In the genomic region with DNA sequence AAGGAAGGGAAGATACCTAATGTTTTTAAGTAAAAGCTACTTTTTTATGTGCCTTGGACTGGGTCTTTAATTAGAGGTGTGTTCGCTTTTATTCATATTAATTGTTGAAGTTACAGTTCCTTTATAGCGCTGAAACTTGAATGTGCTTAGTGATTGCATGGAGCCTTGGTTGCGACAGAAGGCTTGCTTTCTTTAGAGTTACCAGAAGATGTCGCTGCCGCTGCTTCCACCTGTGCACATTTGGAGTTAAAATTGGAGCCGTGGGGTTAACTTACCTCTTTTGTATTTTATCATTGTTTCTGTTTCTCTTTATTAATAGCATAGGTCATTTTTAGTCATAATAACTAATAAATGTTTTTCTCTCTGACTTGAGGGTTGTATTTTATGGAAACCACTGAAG, we compare ENCODE assay signal across 15 mouse cellular contexts. TPM values are rescaled to one million over a fixed set of nuclear protein-coding genes. Genes with fewer than 3 reads are reported as not detected.
DNase-seq lines count a peak whose midpoint lies in the region; ATAC-seq and TF ChIP-seq lines count a peak whose summit lies in the region.
"Had no signal": no experiment of that assay in that cellular context is flagged by ENCODE, and none has a peak within 500 bp of the region (broad histone marks: within the 10 kb centered on the region; RNA-seq: fewer than 3 reads in every experiment).

No protein-coding gene starts in this region.

- H3K79me2 ChIP-seq in heart, adult 2 months (replicated peaks; ENCODE audit: control insufficient read depth, insufficient read depth, low read length), result no peaks in the 10 kb centered on the region

- no peaks in the 10 kb centered on the region for H3K36me3 ChIP-seq in heart, adult 2 months (ENCODE audit: control insufficient read depth, insufficient read depth, low read length)
- H3K36me3 ChIP-seq in midbrain, embryonic 14.5 days (ENCODE audit: control insufficient read depth, insufficient read depth, low read length), result 0 out of 2 replicates have a peak, but pooled peaks cover 5% of the 10 kb centered on the region
- peaks cover 4% of the 10 kb centered on the region; the same call in 1 of the 2 replicates for H3K36me3 ChIP-seq in midbrain, embryonic 16.5 days (ENCODE audit: control insufficient read depth, insufficient read depth, low read length)
- H3K36me3 ChIP-seq in embryonic facial prominence, embryonic 10.5 days (replicated peaks), result peaks cover 23% of the 10 kb centered on the region
- H3K36me3 ChIP-seq: liver, embryonic 15.5 days had no signal

- no peaks in the 10 kb centered on the region for H3K4me1 ChIP-seq in heart, adult 2 months (ENCODE audit: control insufficient read depth, insufficient read depth, low read length)
- no peaks in the 10 kb centered on the region for H3K4me1 ChIP-seq in midbrain, embryonic 14.5 days (ENCODE audit: control insufficient read depth, insufficient read depth, low read length)
- no peaks in the 10 kb centered on the region for H3K4me1 ChIP-seq in midbrain, embryonic 16.5 days (ENCODE audit: control insufficient read depth, insufficient read depth, low read length)
- no peaks in the 10 kb centered on the region for H3K4me1 ChIP-seq in embryonic facial prominence, embryonic 10.5 days
- H3K4me1 ChIP-seq: forebrain, embryonic 12.5 days; hindbrain, embryonic 10.5 days; midbrain, embryonic 13.5 days had no signal

- no peaks in the 10 kb centered on the region for H3K9me3 ChIP-seq in midbrain, embryonic 14.5 days (ENCODE audit: control insufficient read depth, low read length)
- H3K9me3 ChIP-seq in midbrain, embryonic 16.5 days (replicated peaks; ENCODE audit: control insufficient read depth, low read length, poor library complexity, severe bottlenecking), result no peaks in the 10 kb centered on the region
- no peaks in the 10 kb centered on the region for H3K9me3 ChIP-seq in embryonic facial prominence, embryonic 10.5 days
- H3K9me3 ChIP-seq: forebrain, embryonic 12.5 days; hindbrain, embryonic 10.5 days; liver, embryonic 15.5 days; midbrain, embryonic 13.5 days had no signal

- H3K4me3 ChIP-seq in heart, adult 2 months, result no peak overlapping the region
- no peak overlapping the region for H3K4me3 ChIP-seq in midbrain, embryonic 14.5 days (replicated peaks; ENCODE audit: low read depth, low read length)
- H3K4me3 ChIP-seq in midbrain, embryonic 16.5 days (ENCODE audit: low read depth, low read length), result no peak overlapping the region
- H3K4me3 ChIP-seq in embryonic facial prominence, embryonic 10.5 days, result no peak overlapping the region
- H3K4me3 ChIP-seq: forebrain, embryonic 12.5 days; hindbrain, embryonic 10.5 days; liver, embryonic 15.5 days; midbrain, embryonic 13.5 days had no signal

- no peak overlapping the region for H3K27ac ChIP-seq in heart, adult 2 months
- H3K27ac ChIP-seq in midbrain, embryonic 14.5 days (replicated peaks; ENCODE audit: low read depth, low read length), result no peak overlapping the region
- no peak overlapping the region for H3K27ac ChIP-seq in midbrain, embryonic 16.5 days (ENCODE audit: low read length)
- H3K27ac ChIP-seq in embryonic facial prominence, embryonic 10.5 days (replicated peaks), result no peak overlapping the region
- H3K27ac ChIP-seq: forebrain, embryonic 12.5 days; hindbrain, embryonic 10.5 days; liver, embryonic 15.5 days; midbrain, embryonic 13.5 days had no signal

- ATAC-seq in midbrain, embryonic 14.5 days (ENCODE audit: low FRiP score, low TSS enrichment), result no peak
- ATAC-seq in midbrain, embryonic 16.5 days, result no peak
- ATAC-seq in erythroblast, adult 5-6 weeks (replicated peaks; ENCODE audit: low FRiP score, poor library complexity, severe bottlenecking), result 0 out of 2 replicates have a peak, but pooled peaks have one; percentile 65
- ATAC-seq: activated CD4-positive, CD25-positive, alpha-beta regulatory T cell, adult 4 months; midbrain, embryonic 13.5 days had no signal

- no peak overlapping the region for H3K4me2 ChIP-seq in midbrain, embryonic 14.5 days (ENCODE audit: low read length)
- H3K4me2 ChIP-seq in midbrain, embryonic 16.5 days (ENCODE audit: low read length), result no peak overlapping the region
- H3K4me2 ChIP-seq: forebrain, embryonic 12.5 days; liver, embryonic 15.5 days; midbrain, embryonic 13.5 days had no signal

- TF ChIP-seq CTCF in heart, adult 2 months (IDR thresholded peaks at IDR 0.05), result peak; percentile 50

- WGBS in heart, adult 2 months, result 77% methylated on average over 6 of the region's 6 CpGs
- WGBS in midbrain, embryonic 14.5 days, result 72% methylated on average over 6 of the region's 6 CpGs
- 75% methylated on average over 6 of the region's 6 CpGs for WGBS in midbrain, embryonic 16.5 days
- 70% methylated on average over 6 of the region's 6 CpGs for WGBS in embryonic facial prominence, embryonic 10.5 days

- TF ChIP-seq EP300 in heart, adult 2 months (IDR thresholded peaks at IDR 0.05; ENCODE audit: insufficient read depth, low read depth, low read length), result no peak

- H3K9ac ChIP-seq in heart, adult 2 months (ENCODE audit: low read depth, low read length), result no peak overlapping the region
- H3K9ac ChIP-seq in midbrain, embryonic 14.5 days (replicated peaks; ENCODE audit: low read length), result no peak overlapping the region
- no peak overlapping the region for H3K9ac ChIP-seq in midbrain, embryonic 16.5 days (ENCODE audit: low read depth, low read length)
- H3K9ac ChIP-seq: forebrain, embryonic 12.5 days; liver, embryonic 15.5 days; midbrain, embryonic 13.5 days had no signal

- no peaks in the 10 kb centered on the region for H3K27me3 ChIP-seq in heart, adult 2 months (ENCODE audit: control insufficient read depth, insufficient read depth, low read length)
- H3K27me3 ChIP-seq in midbrain, embryonic 14.5 days (ENCODE audit: control insufficient read depth, insufficient read depth, low read length), result no peaks in the 10 kb centered on the region
- no peaks in the 10 kb centered on the region for H3K27me3 ChIP-seq in midbrain, embryonic 16.5 days (ENCODE audit: control insufficient read depth, insufficient read depth, low read depth, low read length)
- H3K27me3 ChIP-seq in embryonic facial prominence, embryonic 10.5 days (replicated peaks; ENCODE audit: low read depth, poor library complexity, severe bottlenecking), result no peaks in the 10 kb centered on the region
- H3K27me3 ChIP-seq: forebrain, embryonic 12.5 days; liver, embryonic 15.5 days; midbrain, embryonic 13.5 days had no signal

- TF ChIP-seq POLR2A in heart, adult 2 months (IDR thresholded peaks at IDR 0.05; ENCODE audit: insufficient read depth, low read depth, low read length), result no peak

- no peak for DNase-seq in heart, adult 2 months
- no peak for DNase-seq in heart, adult 11 months
- peak; percentile 34 for DNase-seq in midbrain, embryonic 14.5 days
- no peak for DNase-seq in embryonic facial prominence, embryonic 10.5 days (ENCODE audit: low spot score)
- no peak for DNase-seq in thymus, adult 18-20 months
- no peak for DNase-seq in kidney, postnatal 36 days
- DNase-seq: heart, adult 18-20 months; kidney, postnatal 14 days had no signal

- intact Hi-C loops in heart, adult 2 months (cut with DNase I), result no loop called here

RNA-seq across cellular contexts. Expression of a gene that starts 36.5 kb away (rescaled TPM):
- total RNA-seq in heart, adult 2 months (2021), result 10 to 100 TPM; 14.0 to 16.8 TPM
- polyA plus RNA-seq in heart, adult 2 months (2012; rRNA removed), result 9.0 and 17.8 TPM in 2 replicates
- 9.3 and 11.8 TPM in 2 replicates for polyA plus RNA-seq in midbrain, embryonic 14.5 days (2014; fragmentation: Nextera tagmentation; extraction: Ambion mirVana)
- 5.5 and 5.9 TPM in 2 replicates for polyA plus RNA-seq in midbrain, embryonic 16.5 days (2015; fragmentation: Nextera tagmentation; extraction: Ambion mirVana)
- 2.1 and 6.3 TPM in 2 replicates for total RNA-seq in erythroblast, adult 5-6 weeks (2015; ENCODE audit: low replicate concordance)
- 0.17 and 2.9 TPM in 2 replicates for total RNA-seq in erythroblast, adult 5-6 weeks (2017; ENCODE audit: low replicate concordance)
- 6.6 and 7.1 TPM in 2 replicates for polyA plus RNA-seq in embryonic facial prominence, embryonic 10.5 days (2016; fragmentation: Nextera tagmentation; extraction: Ambion mirVana)
